9 mouse cellular contexts compared by ENCODE assay signal in genomic region chr9:112207767-112208166, GRCm38 (mm10). TPM values are rescaled to one million over a fixed set of nuclear protein-coding genes. Genes with fewer than 3 reads are reported as not detected.
DNase-seq lines count a peak whose midpoint lies in the region; ATAC-seq lines count a peak whose summit lies in the region.
"Had no signal": no experiment of that assay in that cellular context is flagged by ENCODE, and none has a peak within 500 bp of the region (broad histone marks: within the 10 kb centered on the region; RNA-seq: fewer than 3 reads in every experiment).

No protein-coding gene starts in this region.

- H3K4me2 ChIP-seq in kidney, embryonic 16.5 days (replicated peaks; ENCODE audit: low read depth, low read length) = no peak overlapping the region

- no peaks in the 10 kb centered on the region for H3K27me3 ChIP-seq in kidney, embryonic 16.5 days (ENCODE audit: insufficient read depth, low read length)

- H3K4me1 ChIP-seq in kidney, embryonic 16.5 days (ENCODE audit: insufficient read depth, low read length) = no peaks in the 10 kb centered on the region

- WGBS in kidney, embryonic 16.5 days = 26% methylated on average over 4 of the region's 4 CpGs

- no peak overlapping the region for H3K4me3 ChIP-seq in kidney, embryonic 16.5 days (ENCODE audit: low read length)

- no peak overlapping the region for H3K27ac ChIP-seq in kidney, embryonic 16.5 days (ENCODE audit: low read length)

- H3K36me3 ChIP-seq in kidney, embryonic 16.5 days (ENCODE audit: insufficient read depth, low read length) = no peaks in the 10 kb centered on the region

- H3K9me3 ChIP-seq in kidney, embryonic 16.5 days (ENCODE audit: low read length) = no peaks in the 10 kb centered on the region

- H3K9ac ChIP-seq in kidney, embryonic 16.5 days (replicated peaks; ENCODE audit: low read length) = no peak overlapping the region

- no peak for DNase-seq in kidney, postnatal 36 days
- peak; percentile 52 to 62 for DNase-seq in cerebellum, postnatal 25 days
- DNase-seq in gastrocnemius, postnatal 10 days = peak; percentile 80
- peak; percentile 71 to 73 for DNase-seq in layer of hippocampus, postnatal 14 days (ENCODE audit: low spot score in 2 of 2)
- DNase-seq in right cerebral cortex, postnatal 14 days = peak; percentile 77
- DNase-seq in adrenal gland, postnatal 25 days = no peak

- peak; percentile 92 for ATAC-seq in kidney, embryonic 16.5 days (ENCODE audit: low FRiP score, low TSS enrichment)
- ATAC-seq in megakaryocyte, adult 5-6 weeks (ENCODE audit: poor library complexity, severe bottlenecking) = peak; percentile 87

RNA-seq across cellular contexts. Expression of gene Arpp21, which starts 28.0 kb away (rescaled TPM):
- polyA plus RNA-seq in kidney, embryonic 16.5 days (2015; fragmentation: Nextera tagmentation; extraction: Ambion mirVana) = 0.78 and 0.79 TPM in 2 replicates
- total RNA-seq in gastrocnemius, postnatal 10 days (2021) = 10 to 100 TPM; 52.9 to 54.1 TPM
- 100 to 1,000 TPM; 246 to 309 TPM for total RNA-seq in layer of hippocampus, postnatal 14 days (2021)
- 1.6 TPM in 1 of 2 replicates, not detected in the other for total RNA-seq in megakaryocyte, adult 5-6 weeks (2015)
- 0.18 and 0.49 TPM in 2 replicates for total RNA-seq in megakaryocyte, adult 5-6 weeks (2017)
- 0.24 TPM in 1 of 2 replicates, not detected in the other for total RNA-seq in adrenal gland, postnatal 25 days (2021)
- polyA plus RNA-seq: liver, adult 2 months had no signal

Comparison
In these comparisons a context has a peak if more than half of its experiments do, and no peak if none do; other contexts are left out.
1. DNase-seq: peak in cerebellum, postnatal 25 days (2 of 2), gastrocnemius, postnatal 10 days (single experiment), layer of hippocampus, postnatal 14 days (2 of 2) and right cerebral cortex, postnatal 14 days (single experiment); none in kidney, postnatal 36 days (0 of 2) and adrenal gland, postnatal 25 days (single experiment).
2. RNA of gene Arpp21, which starts 28.0 kb away (total RNA-seq): 246 to 309 TPM in layer of hippocampus, postnatal 14 days and 52.9 to 54.1 TPM in gastrocnemius, postnatal 10 days; 0.18 to 1.6 TPM in megakaryocyte, adult 5-6 weeks and 0.24 TPM in adrenal gland, postnatal 25 days; every median in the first group is over 10 times any median in the second.